Mouse (Mus musculus) liver, embryonic 14.5 days (tissue): ENCODE measurements around the gene Srcin1. TPM values are rescaled to one million over a fixed set of nuclear protein-coding genes. Genes with fewer than 3 reads are reported as not detected.

Source experiments
- ATAC-seq: fragments of 200-750 bp; cut with Nextera tagmentation; 2 replicates; pipeline ENCODE4 v1.8.0; 2017; ENCODE audit warnings: moderate number of reproducible peaks, mild to moderate bottlenecking, moderate library complexity; ENCODE audit not compliant: insufficient read depth
- DNase-seq, 3 experiments: peaks; one replicate each; pipeline ENCODE4 v3.0.0-alpha.2; 2012 to 2013; ENCODE audit warnings: low read depth in 3 of 3, low spot score in 3 of 3
- H3K27ac ChIP-seq: fragments of 300-500 bp; sonication (generic); 2 replicates; pipeline ENCODE4 v1.5.1; 2014; ENCODE audit warnings: moderate library complexity, mild to moderate bottlenecking, control low read depth, inconsistent platforms
- H3K27me3 ChIP-seq: fragments of 300-500 bp; sonication (generic); 2 replicates; pipeline ENCODE4 v1.6.1; 2014; ENCODE audit warnings: mild to moderate bottlenecking, low read length, moderate library complexity; ENCODE audit not compliant: control insufficient read depth, insufficient read depth
- H3K36me3 ChIP-seq: fragments of 300-500 bp; sonication (generic); replicated peaks from 2 replicates; pipeline ENCODE4 v1.6.1; 2014; ENCODE audit warnings: low read depth; ENCODE audit not compliant: control insufficient read depth, insufficient read depth
- H3K4me1 ChIP-seq, 2 experiments: fragments of 200-500 bp in 1 of 2; fragments of 300-500 bp in 1 of 2; sonication (generic) in 1 of 2; replicated peaks; 2 replicates each; pipeline ENCODE4 v1.6.1; 2012 to 2014; ENCODE audit warnings: antibody characterized with exemption in 1 of 2, inconsistent platforms in 1 of 2, low read length in 1 of 2; ENCODE audit not compliant: control insufficient read depth in 2 of 2, insufficient read depth in 2 of 2
- H3K4me2 ChIP-seq: fragments of 300-500 bp; sonication (generic); 2 replicates; pipeline ENCODE4 v1.6.1; 2014; ENCODE audit warnings: low read depth, mild to moderate bottlenecking, control low read depth, moderate library complexity
- H3K4me3 ChIP-seq, 2 experiments: fragments of 200-500 bp in 1 of 2; fragments of 300-500 bp in 1 of 2; sonication (generic) in 1 of 2; 2 replicates each; pipeline ENCODE4 v1.5.1; 2012 to 2014; ENCODE audit warnings: low read depth in 2 of 2, low read length in 2 of 2, mild to moderate bottlenecking in 2 of 2, control low read depth in 1 of 2, inconsistent platforms in 1 of 2, moderate library complexity in 1 of 2; ENCODE audit not compliant: insufficient read depth in 1 of 2
- H3K9ac ChIP-seq: fragments of 300-500 bp; sonication (generic); replicated peaks from 2 replicates; pipeline ENCODE4 v1.6.1; 2014; ENCODE audit warnings: mild to moderate bottlenecking, control low read depth, moderate library complexity
- H3K9me3 ChIP-seq: fragments of 300-500 bp; sonication (generic); 2 replicates; pipeline ENCODE4 v1.6.1; 2016; ENCODE audit warnings: low read length, mixed read lengths; ENCODE audit not compliant: control insufficient read depth
- CTCF ChIP-seq: IDR thresholded peaks from 2 replicates; pipeline ENCODE4 v1.5.1; 2016; ENCODE audit warnings: antibody characterized with exemption, low read depth, control low read depth
- EP300 ChIP-seq: IDR thresholded peaks from 2 replicates; pipeline ENCODE4 v1.6.1; 2016; ENCODE audit warnings: antibody characterized with exemption, low read depth
- WGBS: fragments of 180-500 bp; shearing (Covaris S2); extraction: QIAGEN DNeasy Blood & Tissue Kit; methylation state at CpG from one replicate; pipeline ENCODE4 v1.1.7; 2014; ENCODE audit not compliant: insufficient replicate concordance; 5-methylcytosine and 5-hydroxymethylcytosine counted together
- polyA plus RNA-seq, 2 experiments: library from polyadenylated mRNA; depleted of rRNA in 1 of 2; stranded (reverse) in 1 of 2; unstranded in 1 of 2; fragments of >200 nt; fragmentation: Nextera tagmentation in 1 of 2; extraction: Ambion mirVana in 1 of 2; gene quantifications; 2 replicates each; pipeline versions ENCODE4 v1.2.1 to v1.2.3; 2012 to 2014

Gene Srcin1
- polyA plus RNA-seq, 2 experiments: 0.04 TPM; not detected in 1

GRCm38 (mm10) chr11:97463991-97464390 lies 112.0 kb downstream of the Srcin1 start:
- WGBS: 93% methylated on average over 4 of the region's 4 CpGs
- TF ChIP-seq EP300: no peak
- peaks cover 96% of the 10 kb centered on the region for H3K36me3 ChIP-seq

GRCm38 (mm10) chr11:97463166-97463565 lies 112.8 kb downstream of the Srcin1 start:
- ATAC-seq: no peak
- WGBS: 86% methylated on average over 33 of the region's 33 CpGs
- Histone ChIP-seq H3K4me1 (no peaks in the 10 kb centered on the region), H3K27ac (no peak overlapping the region), H3K27me3 (no peaks in the 10 kb centered on the region), H3K9ac (no peak overlapping the region), H3K4me2 (no peak overlapping the region), H3K9me3 (no peaks in the 10 kb centered on the region), H3K4me3 (no peak overlapping the region), H3K36me3 (peaks cover 96% of the 10 kb centered on the region)
- no peak for DNase-seq
- TF ChIP-seq EP300: no peak
- no peak for TF ChIP-seq CTCF

More at GRCm38 (mm10) chr11:97463991-97464390, 112.0 kb downstream of the Srcin1 start:
- Histone ChIP-seq H3K4me2 (no peak overlapping the region), H3K4me3 (no peak overlapping the region), H3K4me1 (no peaks in the 10 kb centered on the region), H3K27me3 (no peaks in the 10 kb centered on the region), H3K27ac (no peak overlapping the region), H3K9ac (no peak overlapping the region), H3K9me3 (no peaks in the 10 kb centered on the region)
- DNase-seq (no peak), ATAC-seq (no peak)

GRCm38 (mm10) chr11:97462538-97462937 lies 113.4 kb downstream of the Srcin1 start:
- no peak overlapping the region for H3K9ac ChIP-seq
- ATAC-seq (no peak), DNase-seq (no peak)
- TF ChIP-seq CTCF: peak; percentile 26; the same call in 1 of the 2 replicates
- no peak for TF ChIP-seq EP300
- no peak overlapping the region for H3K27ac ChIP-seq
- H3K27me3 ChIP-seq: no peaks in the 10 kb centered on the region
- 86% methylated on average over 6 of the region's 6 CpGs for WGBS
- H3K36me3 ChIP-seq: peaks cover 97% of the 10 kb centered on the region
- no peaks in the 10 kb centered on the region for H3K9me3 ChIP-seq
- H3K4me1 ChIP-seq: no peaks in the 10 kb centered on the region
- H3K4me2 ChIP-seq: no peak overlapping the region
- H3K4me3 ChIP-seq: no peak overlapping the region

GRCm38 (mm10) chr11:97461307-97461820 lies 114.6 kb downstream of the Srcin1 start:
- no peak for TF ChIP-seq EP300
- no peak for TF ChIP-seq CTCF
- no peaks in the 10 kb centered on the region for H3K4me1 ChIP-seq

More at GRCm38 (mm10) chr11:97461307-97461820, 114.6 kb downstream of the Srcin1 start:
- Histone ChIP-seq H3K9me3 (no peaks in the 10 kb centered on the region), H3K27ac (no peak overlapping the region), H3K36me3 (peaks cover 98% of the 10 kb centered on the region), H3K4me2 (no peak overlapping the region), H3K9ac (no peak overlapping the region), H3K27me3 (no peaks in the 10 kb centered on the region), H3K4me3 (no peak overlapping the region)
- ATAC-seq (no peak), DNase-seq (no peak)
- WGBS: 88% methylated on average over 3 of the region's 3 CpGs

Other genes with a start within 250 kb of the Srcin1 start
- gene Gpr179, start 224.1 kb downstream of the Srcin1 start, polyA plus RNA-seq (2012; rRNA removed): 0.01 TPM in 1 of 2 replicates, not detected in the other
- not detected in 2 replicates for gene Gpr179, start 224.1 kb downstream of the Srcin1 start, polyA plus RNA-seq (2014; fragmentation: Nextera tagmentation; extraction: Ambion mirVana)
- gene Socs7, start 213.6 kb downstream of the Srcin1 start, polyA plus RNA-seq (2012; rRNA removed): 2.1 and 2.4 TPM in 2 replicates
- gene Socs7, start 213.6 kb downstream of the Srcin1 start, polyA plus RNA-seq (2014; fragmentation: Nextera tagmentation; extraction: Ambion mirVana): 0.38 and 0.53 TPM in 2 replicates
- 17.5 and 21.2 TPM in 2 replicates for gene Arhgap23, start 160.7 kb downstream of the Srcin1 start, polyA plus RNA-seq (2012; rRNA removed)
- gene Arhgap23, start 160.7 kb downstream of the Srcin1 start, polyA plus RNA-seq (2014; fragmentation: Nextera tagmentation; extraction: Ambion mirVana): 7.3 and 7.9 TPM in 2 replicates
- gene 4933428G20Rik, start 75.8 kb downstream of the Srcin1 start, polyA plus RNA-seq (2012; rRNA removed): 0.02 TPM in 1 of 2 replicates, not detected in the other
- not detected in 2 replicates for gene 4933428G20Rik, start 75.8 kb downstream of the Srcin1 start, polyA plus RNA-seq (2014; fragmentation: Nextera tagmentation; extraction: Ambion mirVana)
- gene Epop, start 53.5 kb upstream of the Srcin1 start, polyA plus RNA-seq (2012; rRNA removed): 0.66 and 0.98 TPM in 2 replicates
- gene Epop, start 53.5 kb upstream of the Srcin1 start, polyA plus RNA-seq (2014; fragmentation: Nextera tagmentation; extraction: Ambion mirVana): 0.34 and 0.38 TPM in 2 replicates
- 1.0 TPM in 2 replicates for gene Mllt6, start 87.2 kb upstream of the Srcin1 start, polyA plus RNA-seq (2012; rRNA removed)
- 0.22 and 0.25 TPM in 2 replicates for gene Mllt6, start 87.2 kb upstream of the Srcin1 start, polyA plus RNA-seq (2014; fragmentation: Nextera tagmentation; extraction: Ambion mirVana)
- gene Cisd3, start 109.6 kb upstream of the Srcin1 start, polyA plus RNA-seq (2012; rRNA removed): 3.0 and 4.9 TPM in 2 replicates
- gene Cisd3, start 109.6 kb upstream of the Srcin1 start, polyA plus RNA-seq (2014; fragmentation: Nextera tagmentation; extraction: Ambion mirVana): 10.0 and 11.4 TPM in 2 replicates
- 4.4 and 4.9 TPM in 2 replicates for gene Pcgf2, start 124.3 kb upstream of the Srcin1 start, polyA plus RNA-seq (2012; rRNA removed)
- 1.5 and 1.8 TPM in 2 replicates for gene Pcgf2, start 124.3 kb upstream of the Srcin1 start, polyA plus RNA-seq (2014; fragmentation: Nextera tagmentation; extraction: Ambion mirVana)
- 197 and 261 TPM in 2 replicates for gene Psmb3, start 127.2 kb upstream of the Srcin1 start, polyA plus RNA-seq (2012; rRNA removed)
- 318 and 330 TPM in 2 replicates for gene Psmb3, start 127.2 kb upstream of the Srcin1 start, polyA plus RNA-seq (2014; fragmentation: Nextera tagmentation; extraction: Ambion mirVana)
- 4.4 and 5.0 TPM in 2 replicates for gene Pip4k2b, start 168.5 kb upstream of the Srcin1 start, polyA plus RNA-seq (2012; rRNA removed)
- gene Pip4k2b, start 168.5 kb upstream of the Srcin1 start, polyA plus RNA-seq (2014; fragmentation: Nextera tagmentation; extraction: Ambion mirVana): 0.56 and 0.61 TPM in 2 replicates
- 4.5 and 5.7 TPM in 2 replicates for gene Cwc25, start 190.4 kb upstream of the Srcin1 start, polyA plus RNA-seq (2012; rRNA removed)
- gene Cwc25, start 190.4 kb upstream of the Srcin1 start, polyA plus RNA-seq (2014; fragmentation: Nextera tagmentation; extraction: Ambion mirVana): 3.5 and 4.5 TPM in 2 replicates
- 0.08 TPM in 1 of 2 replicates, not detected in the other for gene 1700001P01Rik, start 199.7 kb upstream of the Srcin1 start, polyA plus RNA-seq (2012; rRNA removed)
- gene 1700001P01Rik, start 199.7 kb upstream of the Srcin1 start, polyA plus RNA-seq (2014; fragmentation: Nextera tagmentation; extraction: Ambion mirVana): not detected in 2 replicates
- gene Rpl23, start 206.3 kb upstream of the Srcin1 start, polyA plus RNA-seq (2012; rRNA removed): 229 and 484 TPM in 2 replicates
- gene Rpl23, start 206.3 kb upstream of the Srcin1 start, polyA plus RNA-seq (2014; fragmentation: Nextera tagmentation; extraction: Ambion mirVana): 485 and 502 TPM in 2 replicates
- 19.1 and 19.5 TPM in 2 replicates for gene Lasp1, start 222.8 kb upstream of the Srcin1 start, polyA plus RNA-seq (2012; rRNA removed)
- gene Lasp1, start 222.8 kb upstream of the Srcin1 start, polyA plus RNA-seq (2014; fragmentation: Nextera tagmentation; extraction: Ambion mirVana): 15.5 and 20.3 TPM in 2 replicates